Comparison of ENCODE assay signal across 23 mouse cellular contexts in genomic region chr11:87416120-87416519, GRCm38 (mm10). TPM values are rescaled to one million over a fixed set of nuclear protein-coding genes. Genes with fewer than 3 reads are reported as not detected.
"Had no signal": no experiment of that assay in that cellular context is flagged by ENCODE, and none has a peak within 500 bp of the region (broad histone marks: within the 10 kb centered on the region; RNA-seq: fewer than 3 reads in every experiment).

No protein-coding gene starts in this region.

- H3K9ac ChIP-seq: liver, postnatal 0 days; lung, embryonic 15.5 days; midbrain, embryonic 13.5 days; neural tube, embryonic 13.5 days; neural tube, embryonic 15.5 days had no signal

- DNase-seq: liver, postnatal 0 days; lung, adult 2 months; lung, postnatal 14 days; lung, postnatal 36 days; retina, postnatal 1 day; right cerebral cortex, adult 18-20 months; right cerebral cortex, postnatal 25 days; right cerebral cortex, postnatal 4 days; spleen, adult 18-20 months; thymus, adult 18-20 months; thymus, postnatal 14 days; thymus, postnatal 36 days had no signal

- H3K27ac ChIP-seq: lung, embryonic 15.5 days; macrophage; midbrain, embryonic 10.5 days; midbrain, embryonic 13.5 days; neural tube, embryonic 13.5 days; neural tube, embryonic 15.5 days had no signal

- H3K27me3 ChIP-seq: lung, embryonic 15.5 days; midbrain, embryonic 13.5 days; neural tube, embryonic 13.5 days; neural tube, embryonic 15.5 days had no signal

- H3K4me3 ChIP-seq: lung, embryonic 15.5 days; midbrain, embryonic 10.5 days; midbrain, embryonic 13.5 days; myocyte; neural tube, embryonic 13.5 days; neural tube, embryonic 15.5 days had no signal

- H3K9me3 ChIP-seq: lung, embryonic 15.5 days; midbrain, embryonic 10.5 days; midbrain, embryonic 13.5 days; neural tube, embryonic 13.5 days; neural tube, embryonic 15.5 days had no signal

- H3K36me3 ChIP-seq: lung, embryonic 15.5 days; midbrain, embryonic 10.5 days; midbrain, embryonic 13.5 days; neural tube, embryonic 13.5 days; neural tube, embryonic 15.5 days had no signal

- H3K4me1 ChIP-seq: lung, embryonic 15.5 days; midbrain, embryonic 10.5 days; midbrain, embryonic 13.5 days; neural tube, embryonic 13.5 days; neural tube, embryonic 15.5 days had no signal

- ATAC-seq: liver, postnatal 0 days; lung, postnatal 0 days; midbrain, embryonic 13.5 days; midbrain, embryonic 16.5 days had no signal

RNA-seq across cellular contexts. Expression of gene Tex14, which starts 11.3 kb away (rescaled TPM):
- total RNA-seq: megakaryocyte-erythroid progenitor cell, adult 5-6 weeks had no signal
- polyA plus RNA-seq: liver, postnatal 0 days; midbrain, embryonic 10.5 days; stomach, embryonic 14.5 days had no signal
